Mouse (Mus musculus) heart, adult 2 months (tissue): Measurements from ENCODE around the gene 3110082I17Rik.
A peak's percentile ranks its signal among the peaks of the same experiment; 100 is the strongest.

Experiments used
- CTCF ChIP-seq: fragments of 200-600 bp; IDR thresholded peaks from 2 replicates; pipeline ENCODE4 v1.8.1; 2022; ENCODE audit warnings: antibody characterized with exemption, mild to moderate bottlenecking, moderate library complexity
- POLR2A ChIP-seq: fragments of 200-500 bp; IDR thresholded peaks from 2 replicates; pipeline ENCODE4 v1.6.1; 2011; ENCODE audit warnings: mild to moderate bottlenecking, low read depth, low read length, control low read depth; ENCODE audit not compliant: insufficient read depth

GRCm38 (mm10) chr5:139496939-139497338 is 36.6 kb upstream of the 3110082I17Rik start:
- no peak for TF ChIP-seq POLR2A
- TF ChIP-seq CTCF = 0 out of 2 replicates have a peak, but pooled peaks have one; percentile 10
